In genomic region chr3:55589402-55589944, GRCm38 (mm10) we compare ENCODE assay signal across 21 mouse cellular contexts.
A peak's percentile ranks its signal among the peaks of the same experiment; 100 is the strongest.
DNase-seq lines count a peak whose midpoint lies in the region; ATAC-seq lines count a peak whose summit lies in the region.
"Had no signal": no experiment of that assay in that cellular context is flagged by ENCODE, and none has a peak within 500 bp of the region (broad histone marks: within the 10 kb centered on the region; RNA-seq: fewer than 3 reads in every experiment).

No protein-coding gene starts in this region.

- no peak for ATAC-seq in forebrain, embryonic 12.5 days (ENCODE audit: low FRiP score)
- no peak for ATAC-seq in forebrain, embryonic 15.5 days (replicated peaks)
- no peak for ATAC-seq in midbrain, embryonic 13.5 days
- no peak for ATAC-seq in midbrain, embryonic 11.5 days (ENCODE audit: low FRiP score)
- no peak for ATAC-seq in kidney, embryonic 15.5 days (replicated peaks; ENCODE audit: low FRiP score)
- ATAC-seq: activated CD4-positive, CD25-positive, alpha-beta regulatory T cell, adult 4 months; intestine, embryonic 16.5 days; liver, postnatal 0 days had no signal

- no peak overlapping the region for H3K4me2 ChIP-seq in forebrain, embryonic 12.5 days
- no peak overlapping the region for H3K4me2 ChIP-seq in forebrain, embryonic 15.5 days (replicated peaks)
- no peak overlapping the region for H3K4me2 ChIP-seq in midbrain, embryonic 13.5 days (replicated peaks)
- H3K4me2 ChIP-seq in midbrain, embryonic 11.5 days = no peak overlapping the region
- no peak overlapping the region for H3K4me2 ChIP-seq in kidney, embryonic 15.5 days
- H3K4me2 ChIP-seq: embryonic facial prominence, embryonic 13.5 days; heart, embryonic 13.5 days had no signal

- H3K9me3 ChIP-seq in forebrain, embryonic 12.5 days = no peaks in the 10 kb centered on the region
- H3K9me3 ChIP-seq in forebrain, embryonic 15.5 days = no peaks in the 10 kb centered on the region
- H3K9me3 ChIP-seq in midbrain, embryonic 13.5 days = no peaks in the 10 kb centered on the region
- H3K9me3 ChIP-seq in midbrain, embryonic 11.5 days (ENCODE audit: control insufficient read depth, low read length) = no peaks in the 10 kb centered on the region
- H3K9me3 ChIP-seq in kidney, embryonic 15.5 days (replicated peaks) = no peaks in the 10 kb centered on the region
- H3K9me3 ChIP-seq: embryonic facial prominence, embryonic 13.5 days; heart, embryonic 13.5 days had no signal

- 74% methylated on average over 8 of the region's 8 CpGs for WGBS in forebrain, embryonic 12.5 days
- 63% methylated on average over 8 of the region's 8 CpGs for WGBS in forebrain, embryonic 15.5 days
- 71% methylated on average over 8 of the region's 8 CpGs for WGBS in midbrain, embryonic 13.5 days
- 73% methylated on average over 8 of the region's 8 CpGs for WGBS in midbrain, embryonic 11.5 days
- WGBS in kidney, embryonic 15.5 days = 66% methylated on average over 8 of the region's 8 CpGs

- no peak overlapping the region for H3K4me3 ChIP-seq in forebrain, embryonic 12.5 days (replicated peaks)
- H3K4me3 ChIP-seq in forebrain, embryonic 15.5 days = no peak overlapping the region
- H3K4me3 ChIP-seq in midbrain, embryonic 13.5 days (replicated peaks) = no peak overlapping the region
- no peak overlapping the region for H3K4me3 ChIP-seq in midbrain, embryonic 11.5 days (ENCODE audit: low read depth, low read length)
- H3K4me3 ChIP-seq in kidney, embryonic 15.5 days (replicated peaks) = no peak overlapping the region
- H3K4me3 ChIP-seq: embryonic facial prominence, embryonic 13.5 days; gastrocnemius, adult 2 months; heart, embryonic 13.5 days; layer of hippocampus, adult 2 months; megakaryocyte, embryonic 14.5 days had no signal

- 0 out of 2 replicates have a peak overlapping the region, but pooled peaks have one; percentile 19 for H3K27ac ChIP-seq in forebrain, embryonic 12.5 days
- H3K27ac ChIP-seq in forebrain, embryonic 15.5 days (replicated peaks) = no peak overlapping the region
- 0 out of 2 replicates have a peak overlapping the region, but pooled peaks have one; percentile 25 for H3K27ac ChIP-seq in midbrain, embryonic 13.5 days
- H3K27ac ChIP-seq in midbrain, embryonic 11.5 days (ENCODE audit: low read depth, low read length) = no peak overlapping the region
- H3K27ac ChIP-seq in kidney, embryonic 15.5 days = no peak overlapping the region
- H3K27ac ChIP-seq: embryonic facial prominence, embryonic 13.5 days; gastrocnemius, adult 2 months; heart, embryonic 13.5 days; kidney, postnatal 0 days; layer of hippocampus, adult 2 months had no signal

- no peak for DNase-seq in midbrain, embryonic 11.5 days (ENCODE audit: low spot score, missing footprints)
- peak; percentile 72 for DNase-seq in forelimb bud, embryonic 11.5 days (ENCODE audit: low read depth, low spot score)
- DNase-seq in kidney, postnatal 36 days = no peak
- DNase-seq: adrenal gland, postnatal 14 days; gastrocnemius, adult 2 months; heart, postnatal 36 days; liver; liver, postnatal 0 days; lung, postnatal 14 days had no signal

- no peaks in the 10 kb centered on the region for H3K27me3 ChIP-seq in forebrain, embryonic 12.5 days
- no peaks in the 10 kb centered on the region for H3K27me3 ChIP-seq in forebrain, embryonic 15.5 days
- no peaks in the 10 kb centered on the region for H3K27me3 ChIP-seq in midbrain, embryonic 13.5 days
- no peaks in the 10 kb centered on the region for H3K27me3 ChIP-seq in midbrain, embryonic 11.5 days (ENCODE audit: control insufficient read depth, insufficient read depth, low read length)
- H3K27me3 ChIP-seq in kidney, embryonic 15.5 days = no peaks in the 10 kb centered on the region
- H3K27me3 ChIP-seq: embryonic facial prominence, embryonic 13.5 days; heart, embryonic 13.5 days; Patski had no signal

- peaks cover 31% of the 10 kb centered on the region for H3K4me1 ChIP-seq in forebrain, embryonic 12.5 days
- peaks cover 20% of the 10 kb centered on the region for H3K4me1 ChIP-seq in forebrain, embryonic 15.5 days
- peaks cover 43% of the 10 kb centered on the region for H3K4me1 ChIP-seq in midbrain, embryonic 13.5 days (replicated peaks)
- peaks cover 24% of the 10 kb centered on the region for H3K4me1 ChIP-seq in midbrain, embryonic 11.5 days (ENCODE audit: control insufficient read depth, insufficient read depth, low read length)
- peaks cover 28% of the 10 kb centered on the region for H3K4me1 ChIP-seq in kidney, embryonic 15.5 days

- no peak overlapping the region for H3K9ac ChIP-seq in forebrain, embryonic 12.5 days
- no peak overlapping the region for H3K9ac ChIP-seq in forebrain, embryonic 15.5 days (replicated peaks)
- no peak overlapping the region for H3K9ac ChIP-seq in midbrain, embryonic 13.5 days (replicated peaks)
- no peak overlapping the region for H3K9ac ChIP-seq in midbrain, embryonic 11.5 days (ENCODE audit: low read length)
- no peak overlapping the region for H3K9ac ChIP-seq in kidney, embryonic 15.5 days
- H3K9ac ChIP-seq: embryonic facial prominence, embryonic 13.5 days; heart, embryonic 13.5 days; liver, postnatal 0 days had no signal

- no peaks in the 10 kb centered on the region for H3K36me3 ChIP-seq in forebrain, embryonic 12.5 days (replicated peaks)
- no peaks in the 10 kb centered on the region for H3K36me3 ChIP-seq in forebrain, embryonic 15.5 days
- no peaks in the 10 kb centered on the region for H3K36me3 ChIP-seq in midbrain, embryonic 13.5 days
- H3K36me3 ChIP-seq in midbrain, embryonic 11.5 days (ENCODE audit: control insufficient read depth, insufficient read depth, low read length) = no peaks in the 10 kb centered on the region
- H3K36me3 ChIP-seq in kidney, embryonic 15.5 days = no peaks in the 10 kb centered on the region
- H3K36me3 ChIP-seq: embryonic facial prominence, embryonic 13.5 days; heart, embryonic 13.5 days had no signal

Comparison
In these comparisons a context has a peak if more than half of its experiments do, and no peak if none do; other contexts are left out.
1. H3K27ac ChIP-seq: peak in forebrain, embryonic 12.5 days (single experiment) and midbrain, embryonic 13.5 days (single experiment); none in forebrain, embryonic 15.5 days (single experiment), midbrain, embryonic 11.5 days (single experiment) and kidney, embryonic 15.5 days (single experiment).